ENCODE assay signal across 12 mouse cellular contexts in the genomic region with DNA sequence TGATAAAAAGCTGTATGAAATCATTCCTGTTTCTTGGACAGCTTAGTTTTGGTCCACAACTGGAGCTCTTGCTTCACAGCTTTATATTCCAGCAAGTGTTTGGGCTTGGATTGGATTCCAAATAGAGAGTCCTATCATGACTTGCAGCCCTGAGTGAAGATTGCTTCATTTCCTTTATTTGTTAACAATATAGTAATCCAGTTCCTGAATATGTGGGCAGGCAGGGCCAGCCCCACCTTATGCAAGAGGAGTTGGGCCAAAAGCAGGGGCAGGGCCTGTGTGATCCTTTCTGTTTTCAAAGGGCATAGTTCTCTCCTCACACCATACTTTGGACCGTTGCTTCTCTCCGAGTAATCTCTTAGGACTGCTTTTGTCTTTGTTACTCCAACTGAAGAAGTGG. TPM values are rescaled to one million over a fixed set of nuclear protein-coding genes. Genes with fewer than 3 reads are reported as not detected.
DNase-seq lines count a peak whose midpoint lies in the region; ATAC-seq lines count a peak whose summit lies in the region.
"Had no signal": no experiment of that assay in that cellular context is flagged by ENCODE, and none has a peak within 500 bp of the region (broad histone marks: within the 10 kb centered on the region; RNA-seq: fewer than 3 reads in every experiment).

No protein-coding gene starts in this region.

- DNase-seq in gastrocnemius, adult 18-20 months (ENCODE audit: low spot score): peak; percentile 23
- DNase-seq in gastrocnemius, postnatal 36 days: no peak
- peak; percentile 20 for DNase-seq in urinary bladder, postnatal 14 days (ENCODE audit: low spot score)
- no peak for DNase-seq in urinary bladder, postnatal 10 days (ENCODE audit: low spot score)
- peak; percentile 43 for DNase-seq in lung, postnatal 14 days
- no peak for DNase-seq in spleen, postnatal 14 days (ENCODE audit: low spot score in 2 of 2)
- no peak for DNase-seq in layer of hippocampus, adult 8-10 months (ENCODE audit: low spot score in 2 of 2)
- DNase-seq: cerebellum, adult 8-10 months; kidney, postnatal 14 days; right cerebral cortex, postnatal 4 days; thymus, postnatal 36 days had no signal

- intact Hi-C loops in gastrocnemius, postnatal 36 days (cut with DNase I): no loop called here

- no peak for ATAC-seq in inflammation-experienced regulatory T-cells, adult 6 months

RNA-seq across cellular contexts. Expression of a gene that starts 6.0 kb away (rescaled TPM):
- 10 to 100 TPM; 39.0 to 42.2 TPM for total RNA-seq in gastrocnemius, adult 18-20 months (2021)
- total RNA-seq in gastrocnemius, postnatal 36 days (2021): 10 to 100 TPM; 25.2 to 25.4 TPM
- total RNA-seq in layer of hippocampus, adult 8-10 months (2022): 10 to 100 TPM in 1 of 4 experiments, 1 to 10 TPM in 3; 7.8 to 14.8 (median 8.1) TPM
- polyA plus RNA-seq in inflammation-experienced regulatory T-cells, adult 6 months (2017; shearing (Covaris generic)): 10 to 100 TPM in 2 of 3 experiments, 1 to 10 TPM in 1; 4.6 to 14.9 (median 14.8) TPM

RNA-seq across cellular contexts. Expression of a gene that starts 32.7 kb away (rescaled TPM):
- total RNA-seq in gastrocnemius, adult 18-20 months (2021): 10 to 100 TPM; 17.5 to 20.0 TPM
- total RNA-seq in gastrocnemius, postnatal 36 days (2021): 10 to 100 TPM; 16.0 to 16.8 TPM
- 10 to 100 TPM; 19.5 to 24.1 (median 21.1) TPM for total RNA-seq in layer of hippocampus, adult 8-10 months (2022)
- polyA plus RNA-seq in inflammation-experienced regulatory T-cells, adult 6 months (2017; shearing (Covaris generic)): 10 to 100 TPM; 41.1 to 56.1 (median 46.3) TPM

Comparison
In these comparisons a context has a peak if more than half of its experiments do, and no peak if none do; other contexts are left out.
1. DNase-seq: peak in gastrocnemius, adult 18-20 months (single experiment), urinary bladder, postnatal 14 days (single experiment) and lung, postnatal 14 days (single experiment); none in gastrocnemius, postnatal 36 days (0 of 2), urinary bladder, postnatal 10 days (single experiment), spleen, postnatal 14 days (0 of 2) and layer of hippocampus, adult 8-10 months (0 of 2).